ENCODE assay signal across 18 mouse cellular contexts in the genomic region with DNA sequence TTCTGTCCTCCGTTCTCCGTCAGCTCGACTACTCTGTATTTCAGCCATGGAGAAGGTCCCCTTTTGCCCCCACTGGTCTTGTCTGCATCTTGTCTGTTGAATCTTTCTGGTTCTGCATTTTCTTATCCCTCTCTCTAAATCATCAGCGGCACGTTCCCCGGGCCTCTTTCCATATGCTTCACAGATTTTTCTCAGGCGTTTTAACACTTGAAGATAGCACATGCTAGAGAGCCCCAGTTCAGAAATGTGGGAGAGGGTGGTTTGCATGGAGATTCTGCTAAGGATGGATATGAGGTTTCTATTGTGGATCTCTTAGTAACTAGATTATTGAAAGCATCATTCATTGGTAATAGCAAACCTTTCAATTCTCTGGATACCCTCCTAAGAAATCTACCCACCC. TPM values are rescaled to one million over a fixed set of nuclear protein-coding genes. Genes with fewer than 3 reads are reported as not detected.
"Had no signal": no experiment of that assay in that cellular context is flagged by ENCODE, and none has a peak within 500 bp of the region (broad histone marks: within the 10 kb centered on the region; RNA-seq: fewer than 3 reads in every experiment).

No protein-coding gene starts in this region.

- H3K4me1 ChIP-seq: liver, embryonic 13.5 days; midbrain, embryonic 12.5 days; midbrain, embryonic 15.5 days; neural tube, embryonic 12.5 days; neural tube, embryonic 15.5 days had no signal

- H3K27ac ChIP-seq: liver, embryonic 13.5 days; midbrain, embryonic 12.5 days; midbrain, embryonic 15.5 days; neural tube, embryonic 12.5 days; neural tube, embryonic 15.5 days; stomach, postnatal 0 days had no signal

- ATAC-seq: midbrain, embryonic 15.5 days had no signal

- H3K36me3 ChIP-seq: liver, embryonic 13.5 days; midbrain, embryonic 12.5 days; midbrain, embryonic 15.5 days; neural tube, embryonic 12.5 days; neural tube, embryonic 15.5 days had no signal

- H3K4me3 ChIP-seq: liver, embryonic 13.5 days; midbrain, embryonic 12.5 days; midbrain, embryonic 15.5 days; neural tube, embryonic 12.5 days; neural tube, embryonic 15.5 days had no signal

- DNase-seq: kidney, adult 11 months; kidney, adult 9 months; kidney, postnatal 14 days; kidney, postnatal 4 days; liver, embryonic 13.5 days; lung, adult 2 months; lung, postnatal 14 days; lung, postnatal 4 days; thymus, postnatal 25 days had no signal

- H3K9me3 ChIP-seq: midbrain, embryonic 12.5 days; midbrain, embryonic 15.5 days; neural tube, embryonic 12.5 days; neural tube, embryonic 15.5 days had no signal

- H3K27me3 ChIP-seq: liver, embryonic 13.5 days; midbrain, embryonic 12.5 days; midbrain, embryonic 15.5 days; neural tube, embryonic 12.5 days; neural tube, embryonic 15.5 days had no signal

RNA-seq across cellular contexts. Expression of a gene that starts 26.5 kb away (rescaled TPM):
- total RNA-seq: megakaryocyte, adult 5-6 weeks had no signal
- polyA plus RNA-seq: liver, adult 2 months; spleen, adult 2 months; stomach, embryonic 14.5 days had no signal
